Mouse (Mus musculus): ENCODE results near the gene Tgfbr3. TPM values are rescaled to one million over a fixed set of nuclear protein-coding genes. Genes with fewer than 3 reads are reported as not detected.

The Tgfbr3 gene
- polyA plus RNA-seq, 1 experiment from 2014 or later = 24.4 TPM

- Histone ChIP-seq H3K9ac (ENCODE audit: low read length) (no peak overlapping the region), H3K9me3 (ENCODE audit: control insufficient read depth, low read length) (no peaks in the 10 kb centered on the region), H3K27ac (ENCODE audit: low read depth) (peak overlapping the region; percentile 79), H3K27me3 (replicated peaks; ENCODE audit: control insufficient read depth, insufficient read depth, low read length) (no peaks in the 10 kb centered on the region), H3K4me3 (ENCODE audit: low read depth, low read length) (no peak overlapping the region), H3K4me1 (replicated peaks; ENCODE audit: control insufficient read depth, insufficient read depth, low read length) (peaks cover 31% of the 10 kb centered on the region), H3K36me3 (ENCODE audit: control insufficient read depth, insufficient read depth, low read length) (no peaks in the 10 kb centered on the region), H3K4me2 (ENCODE audit: low read length) (no peak overlapping the region)
- WGBS = 10% methylated on average over 11 of the region's 11 CpGs
- DNase-seq (ENCODE audit: low spot score) (peak; percentile 68), ATAC-seq (replicated peaks; ENCODE audit: low FRiP score, low TSS enrichment, low read depth) (peak; percentile 48)
Observed at GRCm38 (mm10) chr5:107079146-107079638, 210.2 kb downstream of the Tgfbr3 start.

GRCm38 (mm10) chr5:107078361-107078760 is 211.1 kb downstream of the Tgfbr3 start:
- DNase-seq (ENCODE audit: low spot score) (no peak), ATAC-seq (replicated peaks; ENCODE audit: low FRiP score, low TSS enrichment, low read depth) (no peak)
- Histone ChIP-seq H3K9me3 (ENCODE audit: control insufficient read depth, low read length) (no peaks in the 10 kb centered on the region), H3K36me3 (ENCODE audit: control insufficient read depth, insufficient read depth, low read length) (no peaks in the 10 kb centered on the region), H3K4me2 (ENCODE audit: low read length) (no peak overlapping the region), H3K4me1 (replicated peaks; ENCODE audit: control insufficient read depth, insufficient read depth, low read length) (peaks cover 31% of the 10 kb centered on the region), H3K27me3 (replicated peaks; ENCODE audit: control insufficient read depth, insufficient read depth, low read length) (no peaks in the 10 kb centered on the region), H3K27ac (ENCODE audit: low read depth) (peak overlapping the region; percentile 79; the same call in 1 of the 2 replicates), H3K4me3 (ENCODE audit: low read depth, low read length) (no peak overlapping the region), H3K9ac (ENCODE audit: low read length) (no peak overlapping the region)
- WGBS = 96% methylated on average over 3 of the region's 3 CpGs

- no peak overlapping the region for H3K27ac ChIP-seq (ENCODE audit: low read depth)
- H3K9ac ChIP-seq (ENCODE audit: low read length) = no peak overlapping the region
- H3K27me3 ChIP-seq (replicated peaks; ENCODE audit: control insufficient read depth, insufficient read depth, low read length) = no peaks in the 10 kb centered on the region
- DNase-seq (ENCODE audit: low spot score) (no peak), ATAC-seq (replicated peaks; ENCODE audit: low FRiP score, low TSS enrichment, low read depth) (no peak)
- H3K4me1 ChIP-seq (replicated peaks; ENCODE audit: control insufficient read depth, insufficient read depth, low read length) = peaks cover 31% of the 10 kb centered on the region
- H3K4me3 ChIP-seq (ENCODE audit: low read depth, low read length) = no peak overlapping the region
- H3K9me3 ChIP-seq (ENCODE audit: control insufficient read depth, low read length) = no peaks in the 10 kb centered on the region
- no peaks in the 10 kb centered on the region for H3K36me3 ChIP-seq (ENCODE audit: control insufficient read depth, insufficient read depth, low read length)
- no peak overlapping the region for H3K4me2 ChIP-seq (ENCODE audit: low read length)
- 95% methylated on average over 7 of the region's 7 CpGs for WGBS
Observed at GRCm38 (mm10) chr5:107077900-107078299, 211.5 kb downstream of the Tgfbr3 start.

- peaks cover 22% of the 10 kb centered on the region for H3K4me1 ChIP-seq (replicated peaks; ENCODE audit: control insufficient read depth, insufficient read depth, low read length)
- DNase-seq (ENCODE audit: low spot score) = no peak
- no peak for ATAC-seq (replicated peaks; ENCODE audit: low FRiP score, low TSS enrichment, low read depth)
- no peak overlapping the region for H3K4me3 ChIP-seq (ENCODE audit: low read depth, low read length)
- no peaks in the 10 kb centered on the region for H3K9me3 ChIP-seq (ENCODE audit: control insufficient read depth, low read length)
- H3K4me2 ChIP-seq (ENCODE audit: low read length) = no peak overlapping the region
- H3K9ac ChIP-seq (ENCODE audit: low read length) = no peak overlapping the region
- H3K27ac ChIP-seq (ENCODE audit: low read depth) = no peak overlapping the region
- no peaks in the 10 kb centered on the region for H3K27me3 ChIP-seq (replicated peaks; ENCODE audit: control insufficient read depth, insufficient read depth, low read length)
- no peaks in the 10 kb centered on the region for H3K36me3 ChIP-seq (ENCODE audit: control insufficient read depth, insufficient read depth, low read length)
- WGBS = 56% methylated on average over 13 of the region's 13 CpGs
Observed at GRCm38 (mm10) chr5:107074980-107075583, 214.3 kb downstream of the Tgfbr3 start.

GRCm38 (mm10) chr5:107074350-107074749 is 215.1 kb downstream of the Tgfbr3 start:
- no peak for ATAC-seq (replicated peaks; ENCODE audit: low FRiP score, low TSS enrichment, low read depth)
- WGBS = 59% methylated on average over 4 of the region's 4 CpGs
- Histone ChIP-seq H3K9ac (ENCODE audit: low read length) (no peak overlapping the region), H3K36me3 (ENCODE audit: control insufficient read depth, insufficient read depth, low read length) (no peaks in the 10 kb centered on the region), H3K4me1 (replicated peaks; ENCODE audit: control insufficient read depth, insufficient read depth, low read length) (peaks cover 14% of the 10 kb centered on the region), H3K4me2 (ENCODE audit: low read length) (no peak overlapping the region), H3K9me3 (ENCODE audit: control insufficient read depth, low read length) (no peaks in the 10 kb centered on the region), H3K4me3 (ENCODE audit: low read depth, low read length) (no peak overlapping the region), H3K27ac (ENCODE audit: low read depth) (no peak overlapping the region), H3K27me3 (replicated peaks; ENCODE audit: control insufficient read depth, insufficient read depth, low read length) (no peaks in the 10 kb centered on the region)
- DNase-seq (ENCODE audit: low spot score) = no peak

- no peak for ATAC-seq (replicated peaks; ENCODE audit: low FRiP score, low TSS enrichment, low read depth)
- peaks cover 6% of the 10 kb centered on the region for H3K4me1 ChIP-seq (replicated peaks; ENCODE audit: control insufficient read depth, insufficient read depth, low read length)
- H3K27me3 ChIP-seq (replicated peaks; ENCODE audit: control insufficient read depth, insufficient read depth, low read length) = no peaks in the 10 kb centered on the region
- no peak overlapping the region for H3K9ac ChIP-seq (ENCODE audit: low read length)
- H3K9me3 ChIP-seq (ENCODE audit: control insufficient read depth, low read length) = no peaks in the 10 kb centered on the region
- WGBS = 52% methylated on average over 3 of the region's 3 CpGs
- H3K27ac ChIP-seq (ENCODE audit: low read depth) = no peak overlapping the region
- no peak for DNase-seq (ENCODE audit: low spot score)
- H3K4me3 ChIP-seq (ENCODE audit: low read depth, low read length) = no peak overlapping the region
- no peaks in the 10 kb centered on the region for H3K36me3 ChIP-seq (ENCODE audit: control insufficient read depth, insufficient read depth, low read length)
- H3K4me2 ChIP-seq (ENCODE audit: low read length) = no peak overlapping the region
Observed at GRCm38 (mm10) chr5:107073536-107073935, 215.9 kb downstream of the Tgfbr3 start.

- no peak for ATAC-seq (replicated peaks; ENCODE audit: low FRiP score, low TSS enrichment, low read depth)
- Histone ChIP-seq H3K36me3 (ENCODE audit: control insufficient read depth, insufficient read depth, low read length) (no peaks in the 10 kb centered on the region), H3K27ac (ENCODE audit: low read depth) (peak overlapping the region; percentile 34; the same call in 1 of the 2 replicates), H3K9me3 (ENCODE audit: control insufficient read depth, low read length) (no peaks in the 10 kb centered on the region), H3K4me1 (replicated peaks; ENCODE audit: control insufficient read depth, insufficient read depth, low read length) (no peaks in the 10 kb centered on the region), H3K9ac (ENCODE audit: low read length) (no peak overlapping the region), H3K27me3 (replicated peaks; ENCODE audit: control insufficient read depth, insufficient read depth, low read length) (no peaks in the 10 kb centered on the region), H3K4me3 (ENCODE audit: low read depth, low read length) (no peak overlapping the region), H3K4me2 (ENCODE audit: low read length) (no peak overlapping the region)
- 66% methylated on average over 5 of the region's 5 CpGs for WGBS
- DNase-seq (ENCODE audit: low spot score) = no peak
Observed at GRCm38 (mm10) chr5:107068146-107068545, 221.3 kb downstream of the Tgfbr3 start.

- Histone ChIP-seq H3K36me3 (ENCODE audit: control insufficient read depth, insufficient read depth, low read length) (no peaks in the 10 kb centered on the region), H3K4me3 (ENCODE audit: low read depth, low read length) (no peak overlapping the region), H3K9me3 (ENCODE audit: control insufficient read depth, low read length) (no peaks in the 10 kb centered on the region), H3K27ac (ENCODE audit: low read depth) (no peak overlapping the region), H3K4me1 (replicated peaks; ENCODE audit: control insufficient read depth, insufficient read depth, low read length) (no peaks in the 10 kb centered on the region), H3K27me3 (replicated peaks; ENCODE audit: control insufficient read depth, insufficient read depth, low read length) (no peaks in the 10 kb centered on the region), H3K4me2 (ENCODE audit: low read length) (no peak overlapping the region), H3K9ac (ENCODE audit: low read length) (no peak overlapping the region)
- WGBS = 62% methylated on average over 7 of the region's 7 CpGs
- ATAC-seq (replicated peaks; ENCODE audit: low FRiP score, low TSS enrichment, low read depth) (peak; percentile 82), DNase-seq (ENCODE audit: low spot score) (no peak)
Observed at GRCm38 (mm10) chr5:107067531-107067930, 221.9 kb downstream of the Tgfbr3 start.

- Histone ChIP-seq H3K9ac (ENCODE audit: low read length) (no peak overlapping the region), H3K27me3 (replicated peaks; ENCODE audit: control insufficient read depth, insufficient read depth, low read length) (no peaks in the 10 kb centered on the region), H3K9me3 (ENCODE audit: control insufficient read depth, low read length) (peaks cover 4% of the 10 kb centered on the region; the same call in 1 of the 2 replicates), H3K27ac (ENCODE audit: low read depth) (no peak overlapping the region), H3K4me2 (ENCODE audit: low read length) (no peak overlapping the region), H3K4me3 (ENCODE audit: low read depth, low read length) (no peak overlapping the region), H3K36me3 (ENCODE audit: control insufficient read depth, insufficient read depth, low read length) (no peaks in the 10 kb centered on the region), H3K4me1 (replicated peaks; ENCODE audit: control insufficient read depth, insufficient read depth, low read length) (no peaks in the 10 kb centered on the region)
- ATAC-seq (replicated peaks; ENCODE audit: low FRiP score, low TSS enrichment, low read depth) (no peak), DNase-seq (ENCODE audit: low spot score) (no peak)
- 72% methylated on average over 5 of the region's 5 CpGs for WGBS
Observed at GRCm38 (mm10) chr5:107064922-107065321, 224.5 kb downstream of the Tgfbr3 start.
